Mouse (Mus musculus): ENCODE measurements at regions not wholly inside any gene's neighbourhood (a gene's known extent, or its start where the extent isn't known, plus 50 kb on each side); places are given as distances from the start of the nearest gene placed in this dataset.

GRCm38 (mm10) chr12:106607655-106608337 is 597.8 kb downstream of the Vrk1 start:
- no peak for DNase-seq

- no peak for DNase-seq
These were observed 608.7 kb downstream of the Vrk1 start for GRCm38 (mm10) chr12:106618684-106619083.

DNA sequence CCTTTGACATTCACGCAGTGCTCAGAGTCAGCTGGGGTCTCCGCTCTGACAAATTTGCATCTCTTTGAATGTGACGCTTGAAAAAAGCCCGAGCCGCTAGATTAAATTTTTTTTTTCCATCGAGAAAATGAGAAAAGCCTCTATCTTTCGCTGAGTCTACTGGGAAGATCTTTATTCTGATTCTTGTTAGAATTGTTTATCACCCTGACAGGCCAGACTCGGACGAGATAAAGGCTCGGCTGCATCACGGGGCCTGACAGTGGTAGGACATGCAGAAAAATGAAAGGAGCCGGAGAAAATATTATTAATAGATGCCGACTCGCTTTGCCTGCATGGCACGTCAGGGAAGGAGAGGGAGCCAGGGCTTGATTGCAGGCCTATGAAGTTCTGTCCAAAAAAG is 616.8 kb downstream of the Vrk1 start:
- DNase-seq = no peak

GRCm38 (mm10) chr12:106632566-106632965 is 622.5 kb downstream of the Vrk1 start:
- DNase-seq = no peak

DNA sequence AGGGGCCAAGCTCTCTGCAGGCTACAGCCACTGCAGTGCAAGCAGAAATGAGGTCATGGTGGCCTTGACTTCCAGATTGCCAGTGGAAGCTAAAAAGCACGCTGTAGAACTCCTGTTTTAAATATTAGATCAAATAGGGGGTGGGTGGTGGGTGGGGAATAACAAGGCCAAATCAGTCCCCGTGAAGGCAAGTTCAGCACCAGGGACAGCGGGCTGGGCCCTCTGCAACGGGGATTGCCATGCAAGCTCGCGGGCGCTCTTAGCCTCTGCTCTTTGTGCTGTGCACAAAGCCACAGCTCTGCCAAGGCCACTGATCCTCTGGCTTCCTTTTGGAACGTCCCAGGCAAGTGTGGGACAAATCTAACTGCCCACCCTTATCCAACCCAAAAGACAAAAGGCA is 623.1 kb downstream of the Vrk1 start:
- DNase-seq = no peak

DNA sequence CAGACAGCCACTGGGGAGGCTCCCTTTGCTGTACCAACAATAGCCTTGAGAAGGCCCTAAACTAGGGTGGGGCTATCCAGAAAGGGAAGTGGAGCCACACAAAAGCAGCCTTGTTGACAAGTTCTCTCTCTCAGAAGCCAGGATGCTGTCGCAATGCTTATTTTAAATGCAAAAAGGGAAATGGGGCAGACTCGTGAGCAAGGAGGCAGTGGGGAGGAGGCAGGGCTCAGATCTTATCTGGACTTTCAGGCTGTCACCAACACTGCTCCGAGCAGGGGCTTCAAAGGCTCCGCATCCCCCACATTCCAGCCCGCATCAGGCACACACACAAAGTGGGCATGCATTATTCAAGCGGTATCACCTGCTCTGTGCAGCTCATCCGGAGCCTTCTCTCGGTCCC is 648.3 kb downstream of the Vrk1 start:
- no peak for DNase-seq

DNA sequence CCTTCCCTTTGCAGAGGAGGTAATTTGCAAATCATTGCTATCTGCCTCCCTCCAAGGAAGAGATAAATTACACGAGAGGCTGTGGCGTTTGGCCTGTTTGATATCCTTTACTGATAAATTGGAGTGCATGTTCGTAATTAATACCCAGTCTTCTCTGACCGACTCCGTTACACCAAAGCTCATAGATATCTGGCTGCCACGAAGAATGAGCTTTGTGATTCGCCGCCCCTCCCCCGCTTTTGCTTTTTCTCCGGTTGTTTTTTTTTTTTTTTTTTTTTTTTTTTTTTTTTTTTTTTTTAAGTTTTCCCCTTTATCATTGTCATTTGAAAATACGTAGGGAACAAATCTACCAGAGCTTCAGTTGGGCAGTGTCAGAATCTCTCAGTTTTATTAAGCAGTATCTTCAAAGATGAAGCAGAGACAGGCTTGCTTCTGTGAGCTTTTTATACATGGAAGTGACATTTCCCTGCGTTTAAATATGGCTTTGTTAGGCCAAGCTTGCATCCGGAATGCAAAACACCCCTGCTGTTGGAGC is 663.3 kb downstream of the Vrk1 start:
- no peak for DNase-seq

- no peak for DNase-seq
These were observed 664.7 kb downstream of the Vrk1 start for GRCm38 (mm10) chr12:106674741-106675140.

- no peak for DNase-seq
These were observed 666.1 kb downstream of the Vrk1 start for GRCm38 (mm10) chr12:106676136-106676535.

DNA sequence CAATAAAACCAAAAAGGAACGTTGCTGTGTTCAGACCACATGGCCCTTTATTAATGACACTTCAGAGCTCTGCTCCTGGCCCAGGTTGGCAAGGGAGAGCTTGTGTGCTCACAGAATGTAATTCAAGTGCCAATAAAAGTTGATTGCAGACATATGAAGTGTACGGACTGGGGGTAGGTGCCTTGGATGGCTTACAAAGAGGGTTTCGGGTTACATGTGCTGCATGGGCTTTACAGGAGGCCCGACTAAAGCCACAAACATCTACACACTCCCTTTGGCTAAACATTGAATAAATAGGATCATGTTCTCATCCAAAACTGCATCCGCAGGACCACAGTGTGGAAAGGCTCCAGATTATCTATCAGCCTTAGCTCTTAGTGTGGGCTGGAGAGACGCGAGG is 666.5 kb downstream of the Vrk1 start:
- no peak for DNase-seq

- peak in 1 of 2 experiments; percentile 24 for DNase-seq
These were observed 676.0 kb downstream of the Vrk1 start for GRCm38 (mm10) chr12:106685986-106686385.

DNA sequence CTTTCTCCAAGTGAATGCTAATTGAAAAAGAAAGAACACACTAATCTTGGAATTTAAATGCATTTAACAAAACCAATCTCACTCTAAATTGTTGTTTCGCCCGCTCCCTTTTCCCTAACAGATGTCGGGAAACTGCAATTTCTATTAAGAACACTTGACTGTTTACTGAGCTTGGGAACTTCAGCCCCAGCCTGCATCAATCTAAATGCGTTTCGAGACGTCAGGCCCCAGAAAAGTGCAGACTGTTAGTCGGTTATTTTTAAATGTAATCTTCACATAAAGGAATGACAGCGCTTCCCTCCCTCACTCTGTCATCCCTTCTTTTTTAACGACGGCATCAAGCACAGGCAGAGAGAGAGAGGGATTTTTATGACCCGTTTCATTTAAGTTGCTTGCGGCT is 677.7 kb downstream of the Vrk1 start:
- DNase-seq = peak; percentile 14 to 16

DNA sequence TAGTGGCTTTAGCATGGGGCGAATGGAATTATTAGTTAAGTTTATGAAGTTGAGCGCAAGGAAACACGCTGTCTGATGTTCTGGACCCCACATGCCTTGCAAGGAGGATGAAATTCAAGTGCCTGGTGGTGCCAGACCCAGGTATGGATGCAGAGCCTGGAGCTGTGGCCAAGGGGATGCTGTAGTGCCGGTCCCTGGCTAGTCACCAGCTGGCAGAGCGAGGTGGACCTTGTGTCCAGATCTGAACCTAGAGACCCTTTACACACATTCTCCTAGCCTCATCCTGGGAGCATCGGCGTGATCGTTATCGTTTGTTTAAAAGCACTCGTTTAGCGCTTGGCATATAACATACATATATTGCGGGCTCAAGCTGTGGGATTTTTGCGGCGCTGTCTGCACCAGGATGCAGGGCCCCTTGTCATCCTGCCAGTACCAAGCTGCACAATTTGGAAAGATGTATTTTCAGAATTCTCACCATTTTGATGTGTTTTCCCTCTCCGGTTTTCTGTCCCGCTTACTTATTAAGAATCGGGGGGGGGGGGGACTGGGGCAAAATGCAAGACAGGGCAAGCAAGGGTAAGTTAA is 678.2 kb downstream of the Vrk1 start:
- peak in 1 of 2 experiments; percentile 21 for DNase-seq

- DNase-seq = no peak
These were observed 692.9 kb downstream of the Vrk1 start for GRCm38 (mm10) chr12:106702958-106703357.

- no peak for DNase-seq
These were observed 711.4 kb downstream of the Vrk1 start for GRCm38 (mm10) chr12:106721271-106722009.

GRCm38 (mm10) chr12:106722010-106722362 is 712.0 kb downstream of the Vrk1 start:
- no peak for DNase-seq

DNA sequence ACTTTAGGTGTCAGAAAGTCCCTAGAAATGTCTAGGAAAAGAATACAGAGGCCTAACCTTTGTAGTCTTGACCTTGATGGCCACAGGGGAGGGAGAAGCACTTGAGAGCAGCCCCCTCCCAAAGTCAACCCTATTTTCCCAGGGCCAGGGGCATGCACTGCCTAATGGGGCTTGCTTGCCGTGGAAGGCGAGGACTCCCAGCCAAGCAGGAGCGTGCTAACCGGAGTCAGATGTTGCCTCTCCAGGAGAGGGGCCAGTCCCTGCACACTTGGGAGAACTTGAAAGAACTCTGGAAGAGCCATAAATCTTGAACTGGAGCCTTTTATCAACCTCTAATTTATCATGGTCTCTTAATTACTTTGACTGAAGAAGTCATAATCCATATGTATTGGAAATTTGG is 712.7 kb downstream of the Vrk1 start:
- DNase-seq = no peak

- no peak for DNase-seq
These were observed 716.9 kb downstream of the Vrk1 start for GRCm38 (mm10) chr12:106726920-106727319.

DNA sequence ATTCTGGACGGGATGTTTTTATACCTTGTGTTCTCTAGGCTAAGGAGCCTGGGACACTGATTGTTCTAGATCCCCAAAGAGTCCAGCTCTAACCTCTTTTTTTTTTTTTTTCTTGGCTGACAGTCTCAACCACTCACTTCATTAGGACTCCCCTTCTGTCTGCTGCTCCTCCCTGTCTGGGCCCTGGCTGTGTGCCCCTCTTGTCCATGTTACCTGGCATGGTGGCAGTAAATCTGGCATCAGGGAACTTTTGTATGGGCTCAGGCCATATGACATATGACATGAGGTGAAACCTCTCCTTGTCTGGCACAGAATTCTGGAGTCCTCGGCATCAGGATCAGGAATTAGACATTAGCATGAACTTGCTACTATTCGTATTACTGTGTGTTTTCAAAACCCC is 717.5 kb downstream of the Vrk1 start:
- DNase-seq = no peak

GRCm38 (mm10) chr12:106729686-106730085 is 719.7 kb downstream of the Vrk1 start:
- DNase-seq = no peak

DNA sequence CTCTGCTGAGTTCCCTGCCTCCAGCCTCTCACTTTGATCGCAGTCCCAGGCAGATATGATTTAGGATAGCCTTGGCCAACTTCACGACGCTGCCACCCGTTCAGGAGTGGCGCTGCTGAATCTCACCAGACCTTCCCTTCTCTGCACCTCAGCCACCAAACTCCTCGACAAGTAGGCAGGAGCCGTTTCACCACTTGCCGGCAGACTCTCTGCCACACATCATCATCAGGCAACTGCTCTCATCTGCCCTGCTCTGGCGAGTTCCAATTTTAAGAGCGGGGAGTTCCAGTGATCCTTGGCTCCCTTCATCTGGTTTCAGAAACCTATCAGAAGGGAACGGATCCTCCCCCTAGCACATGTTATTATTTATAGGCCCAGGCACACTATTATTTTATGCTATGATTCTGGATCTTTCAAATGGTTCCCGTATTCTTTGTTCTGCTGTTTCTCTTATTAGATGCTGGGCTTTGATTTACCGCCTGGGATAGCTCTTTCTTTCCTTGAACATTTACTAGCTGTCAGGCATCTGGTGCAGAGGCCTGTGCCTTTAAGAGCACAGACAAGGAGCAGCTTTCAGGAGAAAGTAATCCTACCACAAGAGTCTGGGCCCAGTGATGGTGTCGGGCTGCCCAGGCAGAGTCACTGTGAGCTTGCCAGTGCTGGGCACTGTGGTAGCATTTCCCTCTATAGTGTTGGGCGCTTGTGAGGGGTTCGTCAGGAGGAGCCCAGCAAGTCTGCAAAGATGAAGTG is 722.3 kb downstream of the Vrk1 start:
- DNase-seq = peak; percentile 12 to 18

- no peak for DNase-seq
These were observed 738.7 kb downstream of the Vrk1 start for GRCm38 (mm10) chr12:106748765-106749164.

DNA sequence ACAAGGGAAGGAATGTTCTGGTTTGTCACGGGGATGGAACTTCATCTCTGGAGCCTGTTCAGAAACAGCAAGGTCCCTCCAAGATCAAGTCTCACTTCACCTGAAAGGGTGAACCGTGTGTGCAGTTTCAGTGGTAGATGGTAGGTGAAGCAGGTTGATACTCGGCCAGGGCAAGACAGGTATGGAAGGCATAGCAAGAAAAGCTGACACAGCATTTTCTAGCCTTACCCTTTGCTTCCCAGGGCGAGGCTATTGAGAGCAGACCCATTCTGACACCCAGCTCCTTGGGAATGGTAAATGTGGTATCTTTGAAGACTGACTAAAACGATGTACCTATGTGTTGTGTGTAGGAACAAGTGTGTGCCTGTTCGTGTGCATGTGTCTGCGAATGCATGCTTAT is 724.9 kb upstream of the 3110018I06Rik start:
- no peak for DNase-seq

All from layer of hippocampus, postnatal 36 days (tissue).